Mouse (Mus musculus): ENCODE measurements at regions not wholly inside any gene's neighbourhood (a gene's known extent, or its start where the extent isn't known, plus 50 kb on each side); places are given as distances from the start of the nearest gene placed in this dataset.

- TF ChIP-seq ZC3H11A (IDR thresholded peaks at IDR 0.05; ENCODE audit: borderline replicate concordance, low read depth, low read length) (no peak), HCFC1 (IDR thresholded peaks at IDR 0.05; ENCODE audit: borderline replicate concordance, insufficient read depth, low read length) (no peak), CHD2 (IDR thresholded peaks at IDR 0.05; ENCODE audit: low read depth, low read length) (no peak), ZNF384 (IDR thresholded peaks at IDR 0.05; ENCODE audit: low read depth, low read length) (no peak), MAFK (IDR thresholded peaks at IDR 0.05; ENCODE audit: insufficient read depth, low read depth, low read length) (no peak)
Measured at GRCm38 (mm10) chr15:50320796-50321195, 3563.9 kb upstream of the Gm7489 start.

GRCm38 (mm10) chr15:50345536-50345935 is 3539.2 kb upstream of the Gm7489 start:
- no peaks in the 10 kb centered on the region for H3K4me1 ChIP-seq (ENCODE audit: control insufficient read depth in 2 of 2, insufficient read depth in 2 of 2, low read length in 2 of 2, poor library complexity in 1 of 2)
- in situ Hi-C loops (cut with MboI; ENCODE audit: low sequenced_read_pairs in 2 of 2, unreplicated experiment in 2 of 2): no loop called here
- no peak overlapping the region for H3K9ac ChIP-seq (ENCODE audit: insufficient read depth, low read depth, low read length, poor library complexity, severe bottlenecking)
- H3K27ac ChIP-seq (ENCODE audit: insufficient read depth, low read depth, low read length, poor library complexity, severe bottlenecking): no peak overlapping the region
- no peaks in the 10 kb centered on the region for H3K9me3 ChIP-seq (ENCODE audit: control insufficient read depth, insufficient read depth, low read depth, low read length)
- no peak for DNase-seq (ENCODE audit: low read depth, low spot score)
- H3K36me3 ChIP-seq (ENCODE audit: control insufficient read depth, insufficient read depth, low read length, poor library complexity, severe bottlenecking): no peaks in the 10 kb centered on the region
- TF ChIP-seq ZC3H11A (IDR thresholded peaks at IDR 0.05; ENCODE audit: borderline replicate concordance, low read depth, low read length) (no peak), CHD2 (IDR thresholded peaks at IDR 0.05; ENCODE audit: low read depth, low read length) (no peak), MAFK (IDR thresholded peaks at IDR 0.05; ENCODE audit: insufficient read depth, low read depth, low read length) (no peak), HCFC1 (IDR thresholded peaks at IDR 0.05; ENCODE audit: borderline replicate concordance, insufficient read depth, low read length) (no peak), ZNF384 (IDR thresholded peaks at IDR 0.05; ENCODE audit: low read depth, low read length) (no peak)
- H3K4me3 ChIP-seq (ENCODE audit: insufficient read depth in 1 of 2, low read depth in 1 of 2, low read length in 2 of 2, poor library complexity in 1 of 2, severe bottlenecking in 1 of 2): no peak overlapping the region

More at GRCm38 (mm10) chr15:50320796-50321195, 3563.9 kb upstream of the Gm7489 start:
- in situ Hi-C loops (cut with MboI; ENCODE audit: low sequenced_read_pairs in 2 of 2, unreplicated experiment in 2 of 2): no loop called here
- Histone ChIP-seq H3K27ac (ENCODE audit: insufficient read depth, low read depth, low read length, poor library complexity, severe bottlenecking) (no peak overlapping the region), H3K4me1 (ENCODE audit: control insufficient read depth in 2 of 2, insufficient read depth in 2 of 2, low read length in 2 of 2, poor library complexity in 1 of 2) (no peaks in the 10 kb centered on the region), H3K36me3 (ENCODE audit: control insufficient read depth, insufficient read depth, low read length, poor library complexity, severe bottlenecking) (no peaks in the 10 kb centered on the region), H3K9ac (ENCODE audit: insufficient read depth, low read depth, low read length, poor library complexity, severe bottlenecking) (no peak overlapping the region), H3K9me3 (ENCODE audit: control insufficient read depth, insufficient read depth, low read depth, low read length) (no peaks in the 10 kb centered on the region), H3K4me3 (ENCODE audit: insufficient read depth in 1 of 2, low read depth in 1 of 2, low read length in 2 of 2, poor library complexity in 1 of 2, severe bottlenecking in 1 of 2) (no peak overlapping the region)
- no peak for DNase-seq (ENCODE audit: low read depth, low spot score)

- no peak overlapping the region for H3K27ac ChIP-seq (ENCODE audit: insufficient read depth, low read depth, low read length, poor library complexity, severe bottlenecking)
- H3K4me3 ChIP-seq (ENCODE audit: insufficient read depth in 1 of 2, low read depth in 1 of 2, low read length in 2 of 2, poor library complexity in 1 of 2, severe bottlenecking in 1 of 2): no peak overlapping the region
- no peak overlapping the region for H3K9ac ChIP-seq (ENCODE audit: insufficient read depth, low read depth, low read length, poor library complexity, severe bottlenecking)
- no peak for DNase-seq (ENCODE audit: low read depth, low spot score)
- no peaks in the 10 kb centered on the region for H3K36me3 ChIP-seq (ENCODE audit: control insufficient read depth, insufficient read depth, low read length, poor library complexity, severe bottlenecking)
- in situ Hi-C loops (cut with MboI; ENCODE audit: low sequenced_read_pairs in 2 of 2, unreplicated experiment in 2 of 2): no loop called here
- H3K4me1 ChIP-seq (ENCODE audit: control insufficient read depth in 2 of 2, insufficient read depth in 2 of 2, low read length in 2 of 2, poor library complexity in 1 of 2): no peaks in the 10 kb centered on the region
- no peaks in the 10 kb centered on the region for H3K9me3 ChIP-seq (ENCODE audit: control insufficient read depth, insufficient read depth, low read depth, low read length)
- TF ChIP-seq ZNF384 (IDR thresholded peaks at IDR 0.05; ENCODE audit: low read depth, low read length): no peak
- TF ChIP-seq ZC3H11A (IDR thresholded peaks at IDR 0.05; ENCODE audit: borderline replicate concordance, low read depth, low read length): no peak
- TF ChIP-seq HCFC1 (IDR thresholded peaks at IDR 0.05; ENCODE audit: borderline replicate concordance, insufficient read depth, low read length): no peak
- TF ChIP-seq CHD2 (IDR thresholded peaks at IDR 0.05; ENCODE audit: low read depth, low read length): no peak
- no peak for TF ChIP-seq MAFK (IDR thresholded peaks at IDR 0.05; ENCODE audit: insufficient read depth, low read depth, low read length)
Measured at GRCm38 (mm10) chr15:50346953-50347352, 3537.8 kb upstream of the Gm7489 start.

GRCm38 (mm10) chr15:50360033-50360988 is 3524.4 kb upstream of the Gm7489 start:
- no peaks in the 10 kb centered on the region for H3K4me1 ChIP-seq (ENCODE audit: control insufficient read depth in 2 of 2, insufficient read depth in 2 of 2, low read length in 2 of 2, poor library complexity in 1 of 2)

More at GRCm38 (mm10) chr15:50360033-50360988, 3524.4 kb upstream of the Gm7489 start:
- Histone ChIP-seq H3K27ac (ENCODE audit: insufficient read depth, low read depth, low read length, poor library complexity, severe bottlenecking) (no peak overlapping the region), H3K36me3 (ENCODE audit: control insufficient read depth, insufficient read depth, low read length, poor library complexity, severe bottlenecking) (no peaks in the 10 kb centered on the region), H3K9ac (ENCODE audit: insufficient read depth, low read depth, low read length, poor library complexity, severe bottlenecking) (no peak overlapping the region), H3K4me3 (ENCODE audit: insufficient read depth in 1 of 2, low read depth in 1 of 2, low read length in 2 of 2, poor library complexity in 1 of 2, severe bottlenecking in 1 of 2) (no peak overlapping the region), H3K9me3 (ENCODE audit: control insufficient read depth, insufficient read depth, low read depth, low read length) (no peaks in the 10 kb centered on the region)
- no peak for DNase-seq (ENCODE audit: low read depth, low spot score)
- TF ChIP-seq ZNF384 (IDR thresholded peaks at IDR 0.05; ENCODE audit: low read depth, low read length) (no peak), HCFC1 (IDR thresholded peaks at IDR 0.05; ENCODE audit: borderline replicate concordance, insufficient read depth, low read length) (no peak), MAFK (IDR thresholded peaks at IDR 0.05; ENCODE audit: insufficient read depth, low read depth, low read length) (no peak), ZC3H11A (IDR thresholded peaks at IDR 0.05; ENCODE audit: borderline replicate concordance, low read depth, low read length) (no peak), CHD2 (IDR thresholded peaks at IDR 0.05; ENCODE audit: low read depth, low read length) (no peak)
- in situ Hi-C loops (cut with MboI; ENCODE audit: low sequenced_read_pairs in 2 of 2, unreplicated experiment in 2 of 2): no loop called here
